12 mouse cellular contexts compared by ENCODE assay signal in genomic region chr12:111337864-111338354, GRCm38 (mm10). TPM values are rescaled to one million over a fixed set of nuclear protein-coding genes. Genes with fewer than 3 reads are reported as not detected.
DNase-seq lines count a peak whose midpoint lies in the region; ATAC-seq and TF ChIP-seq lines count a peak whose summit lies in the region.
"Had no signal": no experiment of that assay in that cellular context is flagged by ENCODE, and none has a peak within 500 bp of the region (broad histone marks: within the 10 kb centered on the region; RNA-seq: fewer than 3 reads in every experiment).

No protein-coding gene starts in this region.

- intact Hi-C loops in gastrocnemius, adult 2 months (cut with DNase I): no loop called here
- intact Hi-C loops in gastrocnemius, postnatal 14 days (cut with DNase I; ENCODE audit: low total_unique reads): no loop called here
- intact Hi-C loops in left cerebral cortex, postnatal 14 days (cut with DNase I): no loop called here

- H3K4me2 ChIP-seq in liver, embryonic 16.5 days (ENCODE audit: low read depth, low read length): no peak overlapping the region
- H3K4me2 ChIP-seq: hindbrain, embryonic 15.5 days; midbrain, embryonic 12.5 days had no signal

- 17% methylated on average over 15 of the region's 15 CpGs for WGBS in liver, embryonic 16.5 days (ENCODE audit: insufficient replicate concordance)

- H3K27me3 ChIP-seq in liver, embryonic 16.5 days (ENCODE audit: control insufficient read depth, insufficient read depth, low read depth, low read length): no peaks in the 10 kb centered on the region
- H3K27me3 ChIP-seq: hindbrain, embryonic 15.5 days; midbrain, embryonic 12.5 days had no signal

- no peak overlapping the region for H3K27ac ChIP-seq in gastrocnemius, adult 2 months
- no peak overlapping the region for H3K27ac ChIP-seq in liver, embryonic 16.5 days (ENCODE audit: low read length)
- H3K27ac ChIP-seq: hindbrain, embryonic 15.5 days; midbrain, embryonic 12.5 days had no signal

- TF ChIP-seq CTCF in gastrocnemius, adult 2 months (IDR thresholded peaks at IDR 0.05): peak; percentile 20; the same call in 1 of the 2 replicates

- H3K36me3 ChIP-seq in liver, embryonic 16.5 days (ENCODE audit: control insufficient read depth, insufficient read depth): no peaks in the 10 kb centered on the region; the same call in 1 of the 2 replicates

- no peaks in the 10 kb centered on the region for H3K9me3 ChIP-seq in liver, embryonic 16.5 days (replicated peaks; ENCODE audit: control insufficient read depth, low read length)
- H3K9me3 ChIP-seq: hindbrain, embryonic 15.5 days; midbrain, embryonic 12.5 days had no signal

- peak; percentile 59 for ATAC-seq in liver, embryonic 16.5 days (ENCODE audit: low read depth)

- H3K4me3 ChIP-seq in gastrocnemius, adult 2 months: no peak overlapping the region
- H3K4me3 ChIP-seq in liver, embryonic 16.5 days (ENCODE audit: low read depth, low read length): no peak overlapping the region
- H3K4me3 ChIP-seq: hindbrain, embryonic 15.5 days; midbrain, embryonic 12.5 days had no signal

- DNase-seq in gastrocnemius, adult 2 months: no peak
- no peak for DNase-seq in gastrocnemius, postnatal 14 days
- peak; percentile 32 to 59 for DNase-seq in left cerebral cortex, adult 18-20 months (ENCODE audit: low spot score in 2 of 2)
- no peak for DNase-seq in left cerebral cortex, postnatal 14 days (ENCODE audit: low spot score in 2 of 2)
- peak; percentile 48 for DNase-seq in c-Kit-positive CD71-positive TER-119-negative erythroid progenitor cells, embryonic 14.5 days (ENCODE audit: low read depth)
- no peak for DNase-seq in urinary bladder, adult 2 months (ENCODE audit: low spot score)
- DNase-seq in right cerebral cortex, postnatal 36 days (ENCODE audit: low spot score in 2 of 2): no peak
- DNase-seq: gastrocnemius, postnatal 25 days; right cerebral cortex, postnatal 25 days had no signal

- H3K4me1 ChIP-seq in liver, embryonic 16.5 days (ENCODE audit: control insufficient read depth, low read depth, low read length): peaks cover 6% of the 10 kb centered on the region; the same call in 1 of the 2 replicates
- H3K4me1 ChIP-seq: hindbrain, embryonic 15.5 days; midbrain, embryonic 12.5 days had no signal

- H3K9ac ChIP-seq in liver, embryonic 16.5 days (ENCODE audit: low read depth, low read length): no peak overlapping the region
- H3K9ac ChIP-seq: hindbrain, embryonic 15.5 days; midbrain, embryonic 12.5 days had no signal

RNA-seq across cellular contexts. Expression of gene Cdc42bpb, which starts 39.6 kb away (rescaled TPM):
- total RNA-seq in gastrocnemius, adult 2 months (2021): 10 to 100 TPM; 16.3 to 24.3 TPM
- 10 to 100 TPM; 32.2 to 34.1 TPM for total RNA-seq in gastrocnemius, postnatal 14 days (2021)
- 100 to 1,000 TPM; 130 to 138 TPM for total RNA-seq in left cerebral cortex, adult 18-20 months (2021)
- total RNA-seq in left cerebral cortex, postnatal 14 days (2021): 100 to 1,000 TPM; 138 to 141 TPM
- polyA plus RNA-seq in liver, embryonic 16.5 days (2015; fragmentation: Nextera tagmentation; extraction: Ambion mirVana): 8.1 and 10.1 TPM in 2 replicates
- 143 and 148 TPM in 2 replicates for polyA plus RNA-seq in urinary bladder, adult 2 months (2012; rRNA removed)

Comparison
In these comparisons a context has a peak if more than half of its experiments do, and no peak if none do; other contexts are left out.
1. DNase-seq: peak in left cerebral cortex, adult 18-20 months (2 of 2) and c-Kit-positive CD71-positive TER-119-negative erythroid progenitor cells, embryonic 14.5 days (single experiment); none in gastrocnemius, adult 2 months (single experiment), gastrocnemius, postnatal 14 days (single experiment), left cerebral cortex, postnatal 14 days (0 of 2), urinary bladder, adult 2 months (single experiment) and right cerebral cortex, postnatal 36 days (0 of 2).